Mouse (Mus musculus): Measurements from ENCODE around the gene Apol6. TPM values are rescaled to one million over a fixed set of nuclear protein-coding genes. Genes with fewer than 3 reads are reported as not detected.
A peak's percentile ranks its signal among the peaks of the same experiment; 100 is the strongest.

Gene Apol6
- polyA plus RNA-seq, 1 experiment: 0.51 TPM

DNA sequence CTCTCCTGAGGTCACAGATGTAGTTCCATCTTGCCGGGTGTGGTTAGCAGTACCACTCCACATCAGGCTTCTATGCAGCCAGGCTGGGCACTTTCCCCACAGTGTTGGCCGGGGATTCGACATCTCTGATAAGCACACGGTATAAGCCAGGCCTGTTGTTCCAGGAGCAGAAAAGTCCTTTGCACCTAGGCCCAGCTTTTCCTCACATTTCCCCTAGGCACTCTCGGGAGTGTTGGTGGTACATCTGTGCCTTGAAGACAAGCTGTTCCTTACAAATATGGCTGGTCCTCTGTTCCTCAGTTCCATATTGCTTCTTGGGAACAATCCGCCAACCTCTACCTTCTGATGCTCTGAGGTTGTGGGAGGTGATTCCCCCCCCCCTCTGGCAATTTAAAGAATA lies 21.7 kb downstream of the Apol6 start:
- no peaks in the 10 kb centered on the region for H3K36me3 ChIP-seq (ENCODE audit: control insufficient read depth, insufficient read depth, low read length)

DNA sequence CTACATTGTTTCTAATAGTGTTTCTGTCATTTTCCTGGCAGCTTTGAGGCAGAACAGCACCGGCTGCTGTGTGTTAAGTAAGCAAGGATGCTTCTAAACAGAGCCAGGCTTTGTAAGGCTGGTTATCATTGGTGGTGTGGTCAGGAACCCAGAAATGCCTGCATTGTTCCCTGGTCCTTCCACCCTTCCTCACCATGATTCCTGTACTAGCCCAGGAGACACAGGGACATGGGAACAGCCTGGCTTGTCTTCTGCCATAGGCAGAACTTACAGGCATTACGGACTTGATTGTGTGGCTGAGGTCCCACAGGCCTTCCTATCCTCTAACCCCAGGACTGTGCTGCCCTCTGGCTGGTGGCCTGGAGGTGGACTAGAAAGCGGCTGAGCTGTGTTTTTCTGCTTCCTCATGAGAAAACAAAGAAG lies 23.9 kb downstream of the Apol6 start:
- no peaks in the 10 kb centered on the region for H3K27me3 ChIP-seq (ENCODE audit: control insufficient read depth, insufficient read depth, low read length)
- no peaks in the 10 kb centered on the region for H3K36me3 ChIP-seq (ENCODE audit: control insufficient read depth, insufficient read depth, low read length)
- no peak overlapping the region for H3K4me3 ChIP-seq (ENCODE audit: extremely low read depth, insufficient read depth, insufficient read length)
- 80% methylated on average over 3 of the region's 3 CpGs for WGBS
- no peak for DNase-seq (ENCODE audit: low read depth in 1 of 2, low spot score in 2 of 2)
- no peak overlapping the region for H3K27ac ChIP-seq (ENCODE audit: insufficient read depth, low read length)
- H3K4me1 ChIP-seq (ENCODE audit: control insufficient read depth, insufficient read depth, insufficient read length): no peaks in the 10 kb centered on the region; the same call in 1 of the 2 replicates
- TF ChIP-seq POLR2A (IDR thresholded peaks at IDR 0.05; ENCODE audit: low read depth, low read length) (no peak), CTCF (IDR thresholded peaks at IDR 0.05; ENCODE audit: extremely low read depth, insufficient read depth, insufficient read length, insufficient replicate concordance) (no peak)

More for the DNA sequence above, 21.7 kb downstream of the Apol6 start:
- Histone ChIP-seq H3K4me1 (ENCODE audit: control insufficient read depth, insufficient read depth, insufficient read length) (no peaks in the 10 kb centered on the region), H3K27me3 (ENCODE audit: control insufficient read depth, insufficient read depth, low read length) (no peaks in the 10 kb centered on the region), H3K4me3 (ENCODE audit: extremely low read depth, insufficient read depth, insufficient read length) (no peak overlapping the region), H3K27ac (ENCODE audit: insufficient read depth, low read length) (no peak overlapping the region)
- no peak for DNase-seq (ENCODE audit: low read depth in 1 of 2, low spot score in 2 of 2)
- 90% methylated on average over 6 of the region's 6 CpGs for WGBS
- TF ChIP-seq CTCF (IDR thresholded peaks at IDR 0.05; ENCODE audit: extremely low read depth, insufficient read depth, insufficient read length, insufficient replicate concordance): no peak

DNA sequence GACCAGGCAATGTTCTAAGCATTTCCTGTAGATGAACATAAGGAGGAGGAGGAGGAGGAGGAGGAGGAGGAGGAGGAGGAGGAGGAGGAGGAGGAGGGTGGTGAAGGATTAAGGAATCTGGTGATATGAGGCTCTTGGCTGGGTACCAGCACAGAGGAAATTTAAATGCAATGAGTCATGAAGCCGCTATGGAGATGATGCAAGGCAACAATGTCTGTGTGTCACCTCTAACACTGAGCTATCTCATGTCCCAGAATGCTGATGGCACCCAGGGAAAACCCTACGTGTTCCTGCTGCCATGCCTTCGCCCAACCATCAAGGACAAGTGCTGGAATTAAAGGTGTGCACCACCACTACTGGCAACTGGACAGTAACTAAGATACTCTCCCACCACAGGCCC lies 24.5 kb downstream of the Apol6 start:
- Histone ChIP-seq H3K27me3 (ENCODE audit: control insufficient read depth, insufficient read depth, low read length) (no peaks in the 10 kb centered on the region), H3K4me3 (ENCODE audit: extremely low read depth, insufficient read depth, insufficient read length) (no peak overlapping the region), H3K4me1 (ENCODE audit: control insufficient read depth, insufficient read depth, insufficient read length) (no peaks in the 10 kb centered on the region; the same call in 1 of the 2 replicates), H3K27ac (ENCODE audit: insufficient read depth, low read length) (no peak overlapping the region), H3K36me3 (ENCODE audit: control insufficient read depth, insufficient read depth, low read length) (no peaks in the 10 kb centered on the region)
- 88% methylated on average over 3 of the region's 3 CpGs for WGBS
- DNase-seq (ENCODE audit: low read depth in 1 of 2, low spot score in 2 of 2): no peak
- TF ChIP-seq CTCF (IDR thresholded peaks at IDR 0.05; ENCODE audit: extremely low read depth, insufficient read depth, insufficient read length, insufficient replicate concordance) (no peak), POLR2A (IDR thresholded peaks at IDR 0.05; ENCODE audit: low read depth, low read length) (no peak)

DNA sequence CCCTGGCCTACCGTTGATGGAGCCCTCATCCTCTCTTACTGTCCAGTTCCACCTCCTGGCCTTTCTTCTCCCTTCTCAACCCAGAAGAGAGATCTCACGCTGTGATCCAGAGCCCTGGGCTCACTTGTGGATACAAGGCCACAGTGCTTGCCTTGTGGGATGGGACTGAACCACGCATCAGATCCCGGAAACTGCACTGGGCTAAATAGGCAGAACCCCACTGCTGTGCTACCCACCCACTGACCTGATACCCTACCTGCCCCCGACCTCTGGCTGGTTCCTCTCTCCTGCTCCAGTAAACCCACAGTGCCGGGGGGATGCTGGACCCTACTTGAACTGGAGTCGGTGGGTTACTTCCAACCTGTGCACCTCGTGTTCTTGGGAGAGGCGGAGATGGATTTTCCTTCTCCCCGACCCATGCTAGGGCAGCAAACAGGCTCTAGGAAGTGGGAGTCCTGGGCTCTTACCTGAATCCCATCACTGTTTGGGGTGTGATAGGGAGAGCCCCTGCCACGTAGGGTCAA lies 26.3 kb downstream of the Apol6 start:
- no peak for DNase-seq (ENCODE audit: low read depth in 1 of 2, low spot score in 2 of 2)
- Histone ChIP-seq H3K4me3 (ENCODE audit: extremely low read depth, insufficient read depth, insufficient read length) (no peak overlapping the region), H3K4me1 (ENCODE audit: control insufficient read depth, insufficient read depth, insufficient read length) (no peaks in the 10 kb centered on the region; the same call in 1 of the 2 replicates), H3K36me3 (ENCODE audit: control insufficient read depth, insufficient read depth, low read length) (no peaks in the 10 kb centered on the region), H3K27me3 (ENCODE audit: control insufficient read depth, insufficient read depth, low read length) (no peaks in the 10 kb centered on the region), H3K27ac (ENCODE audit: insufficient read depth, low read length) (no peak overlapping the region)
- TF ChIP-seq CTCF (IDR thresholded peaks at IDR 0.05; ENCODE audit: extremely low read depth, insufficient read depth, insufficient read length, insufficient replicate concordance) (no peak), POLR2A (IDR thresholded peaks at IDR 0.05; ENCODE audit: low read depth, low read length) (no peak)
- 80% methylated on average over 11 of the region's 11 CpGs for WGBS

DNA sequence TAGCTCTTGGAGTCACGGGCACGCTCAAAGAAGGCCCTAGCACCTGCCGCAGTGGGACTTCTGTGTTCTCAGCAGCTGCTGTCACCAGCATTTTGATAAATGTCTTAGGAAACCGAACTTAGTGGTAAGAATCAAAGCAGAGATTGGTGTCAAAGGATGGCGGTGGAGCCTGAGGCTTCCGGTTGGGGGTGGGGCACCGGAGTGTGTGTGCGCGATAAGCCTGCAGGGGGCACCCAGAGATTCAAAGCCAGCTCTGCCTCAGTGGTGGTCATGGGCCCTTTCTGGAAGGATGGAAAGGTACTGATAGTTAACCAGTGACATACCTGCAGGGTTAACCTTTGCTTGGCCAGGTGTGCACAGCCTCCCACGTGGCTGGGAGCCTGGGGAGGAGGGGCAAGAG lies 27.0 kb downstream of the Apol6 start:
- WGBS: 3% methylated on average over 10 of the region's 10 CpGs
- peak; percentile 9 to 12 for DNase-seq (ENCODE audit: low read depth in 1 of 2, low spot score in 2 of 2)
- H3K4me1 ChIP-seq (ENCODE audit: control insufficient read depth, insufficient read depth, insufficient read length): no peaks in the 10 kb centered on the region; the same call in 1 of the 2 replicates
- no peak overlapping the region for H3K4me3 ChIP-seq (ENCODE audit: extremely low read depth, insufficient read depth, insufficient read length)
- H3K36me3 ChIP-seq (ENCODE audit: control insufficient read depth, insufficient read depth, low read length): no peaks in the 10 kb centered on the region
- H3K27me3 ChIP-seq (ENCODE audit: control insufficient read depth, insufficient read depth, low read length): no peaks in the 10 kb centered on the region
- TF ChIP-seq POLR2A (IDR thresholded peaks at IDR 0.05; ENCODE audit: low read depth, low read length): no peak
- TF ChIP-seq CTCF (IDR thresholded peaks at IDR 0.05; ENCODE audit: extremely low read depth, insufficient read depth, insufficient read length, insufficient replicate concordance): 0 out of 2 replicates have a peak, but pooled peaks have one; percentile 9
- no peak overlapping the region for H3K27ac ChIP-seq (ENCODE audit: insufficient read depth, low read length)

DNA sequence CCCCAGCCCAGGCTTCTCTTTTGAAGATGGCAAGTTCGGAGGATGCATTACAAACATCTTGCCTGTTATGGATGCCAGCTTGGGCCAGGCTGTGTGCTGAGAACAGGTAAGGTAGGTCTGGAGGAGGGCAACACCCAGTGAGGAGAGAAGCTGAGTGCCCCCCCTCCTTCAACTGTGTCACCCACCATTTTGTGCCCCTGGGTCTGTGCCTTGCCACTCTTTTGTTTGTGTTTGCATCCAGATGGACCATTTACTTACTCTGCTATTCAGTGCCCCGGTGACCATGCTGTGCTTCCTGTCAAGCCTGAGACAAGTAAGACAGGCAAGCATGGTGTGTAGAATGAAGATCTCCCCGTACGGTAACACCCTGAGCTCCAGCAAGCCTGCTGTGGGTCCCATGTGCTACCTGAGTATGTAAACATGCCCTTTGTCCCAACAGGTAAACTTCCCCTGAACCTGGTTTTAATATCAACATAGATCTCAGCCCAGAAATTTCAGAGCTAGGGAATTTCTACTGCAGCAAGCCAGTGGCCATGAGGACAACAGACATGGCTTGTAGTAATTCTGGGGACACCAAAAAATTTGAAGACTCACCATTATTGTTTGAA lies 28.1 kb downstream of the Apol6 start:
- Histone ChIP-seq H3K36me3 (ENCODE audit: control insufficient read depth, insufficient read depth, low read length) (no peaks in the 10 kb centered on the region), H3K4me1 (ENCODE audit: control insufficient read depth, insufficient read depth, insufficient read length) (no peaks in the 10 kb centered on the region; the same call in 1 of the 2 replicates), H3K4me3 (ENCODE audit: extremely low read depth, insufficient read depth, insufficient read length) (no peak overlapping the region), H3K27me3 (ENCODE audit: control insufficient read depth, insufficient read depth, low read length) (no peaks in the 10 kb centered on the region), H3K27ac (ENCODE audit: insufficient read depth, low read length) (no peak overlapping the region)
- DNase-seq (ENCODE audit: low read depth in 1 of 2, low spot score in 2 of 2): no peak
- TF ChIP-seq POLR2A (IDR thresholded peaks at IDR 0.05; ENCODE audit: low read depth, low read length): no peak
- TF ChIP-seq CTCF (IDR thresholded peaks at IDR 0.05; ENCODE audit: extremely low read depth, insufficient read depth, insufficient read length, insufficient replicate concordance): no peak
- 73% methylated on average over 4 of the region's 4 CpGs for WGBS

DNA sequence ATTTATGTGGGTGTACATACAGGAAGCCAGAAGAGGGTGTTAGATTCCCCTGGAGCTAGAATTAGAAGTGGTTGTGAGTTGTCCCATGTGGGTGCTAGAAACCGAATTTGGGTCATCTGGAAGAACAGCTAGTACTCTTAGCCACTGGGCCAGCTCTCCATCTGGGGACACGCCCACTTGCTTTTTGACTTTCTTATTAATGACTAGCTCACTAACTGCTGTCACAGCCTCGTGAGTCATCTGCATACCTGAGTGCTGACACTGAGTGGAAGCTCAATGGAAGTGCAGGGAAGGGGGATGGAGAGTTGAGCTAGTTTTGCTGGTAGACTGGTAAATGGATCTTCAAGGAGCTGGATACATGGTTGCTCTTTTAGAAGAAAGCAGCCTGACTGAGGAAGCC lies 32.0 kb downstream of the Apol6 start:
- H3K4me1 ChIP-seq (ENCODE audit: control insufficient read depth, insufficient read depth, insufficient read length): no peaks in the 10 kb centered on the region; the same call in 1 of the 2 replicates
- no peaks in the 10 kb centered on the region for H3K36me3 ChIP-seq (ENCODE audit: control insufficient read depth, insufficient read depth, low read length)
- DNase-seq (ENCODE audit: low read depth in 1 of 2, low spot score in 2 of 2): no peak
- H3K27ac ChIP-seq (ENCODE audit: insufficient read depth, low read length): no peak overlapping the region
- 76% methylated on average over 3 of the region's 3 CpGs for WGBS
- H3K4me3 ChIP-seq (ENCODE audit: extremely low read depth, insufficient read depth, insufficient read length): no peak overlapping the region
- H3K27me3 ChIP-seq (ENCODE audit: control insufficient read depth, insufficient read depth, low read length): no peaks in the 10 kb centered on the region
- TF ChIP-seq POLR2A (IDR thresholded peaks at IDR 0.05; ENCODE audit: low read depth, low read length) (no peak), CTCF (IDR thresholded peaks at IDR 0.05; ENCODE audit: extremely low read depth, insufficient read depth, insufficient read length, insufficient replicate concordance) (no peak)

All from spleen, adult 2 months (tissue).